Mouse (Mus musculus): ENCODE data around the gene Zbtb46. TPM values are rescaled to one million over a fixed set of nuclear protein-coding genes. Genes with fewer than 3 reads are reported as not detected.

Zbtb46 gene
- polyA plus RNA-seq, 1 experiment, result 7.7 TPM

DNA sequence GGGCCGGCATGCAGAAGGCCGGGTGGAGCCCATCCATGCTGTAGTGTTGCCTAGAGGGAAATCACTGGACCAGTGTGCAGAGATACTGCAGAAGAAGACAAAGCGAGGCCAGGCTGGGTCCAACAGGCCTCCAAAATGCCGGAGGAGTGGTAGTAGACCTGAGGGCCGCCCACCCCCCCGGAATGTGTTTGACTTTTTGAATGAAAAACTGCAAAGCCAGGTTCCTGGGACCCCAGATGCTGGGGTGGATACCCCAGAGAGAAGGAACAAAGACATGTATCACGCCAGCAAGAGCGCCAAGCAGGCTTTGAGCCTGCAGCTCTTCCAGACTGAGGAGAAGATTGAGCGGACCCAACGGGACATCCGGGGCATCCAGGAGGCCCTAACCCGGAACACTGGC is 79.4 kb downstream of the Zbtb46 start, which contains the start of gene Lime1:
Gene Lime1 (plus strand): TSS at position 301 of the 400 bp plus-strand sequence.
- Histone ChIP-seq H3K4me1 (ENCODE audit: control insufficient read depth, insufficient read depth, low read length) (no peaks in the 10 kb centered on the region), H3K36me3 (ENCODE audit: control insufficient read depth, insufficient read depth, low read length) (0 out of 2 replicates have a peak, but pooled peaks cover 3% of the 10 kb centered on the region), H3K27me3 (replicated peaks; ENCODE audit: control insufficient read depth, insufficient read depth, low read length) (no peaks in the 10 kb centered on the region), H3K27ac (ENCODE audit: insufficient read depth, low read depth, low read length) (no peak within 1 kb of the TSS), H3K4me3 (ENCODE audit: insufficient read depth, low read depth, low read length) (no peak within 1 kb of the TSS)
- TF ChIP-seq CTCF (conservative IDR thresholded peaks at IDR 0.05; ENCODE audit: insufficient read depth, insufficient read length, low read depth, low read length) (no peak), POLR2A (IDR thresholded peaks at IDR 0.05; ENCODE audit: low read depth, low read length) (no peak)
- no peak for DNase-seq
- WGBS, result 98% methylated on average over 12 of the region's 12 CpGs

DNA sequence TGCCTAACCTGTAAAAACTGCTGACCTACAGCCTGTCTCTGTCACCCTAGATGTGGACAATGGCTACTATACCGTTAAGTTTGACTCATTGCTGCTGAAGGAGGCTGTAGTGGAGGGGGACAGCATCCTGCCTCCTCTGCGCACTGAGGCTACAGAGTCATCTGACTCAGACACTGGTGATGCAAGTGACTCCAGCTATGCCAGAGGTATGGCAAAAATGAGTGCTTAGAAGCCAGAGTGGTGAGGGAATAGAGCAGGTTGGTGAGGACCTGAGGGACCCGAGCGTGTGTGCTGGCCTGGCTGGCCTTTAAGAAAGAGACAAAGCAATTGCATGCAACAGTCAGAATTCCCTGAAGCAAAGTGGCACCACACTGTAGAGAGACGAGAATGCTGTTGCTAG is 80.5 kb downstream of the Zbtb46 start:
- TF ChIP-seq POLR2A (IDR thresholded peaks at IDR 0.05; ENCODE audit: low read depth, low read length) (no peak), CTCF (conservative IDR thresholded peaks at IDR 0.05; ENCODE audit: insufficient read depth, insufficient read length, low read depth, low read length) (no peak)
- H3K4me1 ChIP-seq (ENCODE audit: control insufficient read depth, insufficient read depth, low read length), result no peaks in the 10 kb centered on the region
- H3K4me3 ChIP-seq (ENCODE audit: insufficient read depth, low read depth, low read length), result no peak overlapping the region
- 80% methylated on average over 5 of the region's 5 CpGs for WGBS
- H3K36me3 ChIP-seq (ENCODE audit: control insufficient read depth, insufficient read depth, low read length), result 0 out of 2 replicates have a peak, but pooled peaks cover 3% of the 10 kb centered on the region
- no peak for DNase-seq
- no peaks in the 10 kb centered on the region for H3K27me3 ChIP-seq (replicated peaks; ENCODE audit: control insufficient read depth, insufficient read depth, low read length)
- H3K27ac ChIP-seq (ENCODE audit: insufficient read depth, low read depth, low read length), result no peak overlapping the region

DNA sequence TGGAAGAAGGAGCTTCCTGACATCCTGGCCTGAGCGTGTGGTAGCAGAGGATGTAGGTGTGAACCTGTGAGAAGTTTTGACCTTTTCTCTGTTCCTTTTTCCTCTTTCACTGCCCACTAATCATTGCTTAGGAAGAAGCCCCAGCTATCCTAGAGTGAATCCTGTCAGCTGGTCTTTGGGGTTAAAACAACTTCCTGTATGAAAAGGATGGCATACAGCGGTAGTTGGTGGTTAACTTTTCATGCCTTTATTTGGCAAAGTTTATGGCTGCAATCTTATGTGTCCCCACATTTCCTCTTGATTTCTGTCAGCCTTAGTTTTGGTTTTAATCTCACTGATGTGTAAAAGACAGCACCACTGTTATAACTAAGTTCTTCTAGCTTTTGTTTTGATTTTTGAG is 82.0 kb downstream of the Zbtb46 start:
- Histone ChIP-seq H3K4me1 (ENCODE audit: control insufficient read depth, insufficient read depth, low read length) (no peaks in the 10 kb centered on the region), H3K4me3 (ENCODE audit: insufficient read depth, low read depth, low read length) (no peak overlapping the region), H3K27me3 (replicated peaks; ENCODE audit: control insufficient read depth, insufficient read depth, low read length) (no peaks in the 10 kb centered on the region), H3K36me3 (ENCODE audit: control insufficient read depth, insufficient read depth, low read length) (0 out of 2 replicates have a peak, but pooled peaks cover 3% of the 10 kb centered on the region), H3K27ac (ENCODE audit: insufficient read depth, low read depth, low read length) (no peak overlapping the region)
- 50% methylated on average over 2 of the region's 2 CpGs for WGBS
- no peak for TF ChIP-seq POLR2A (IDR thresholded peaks at IDR 0.05; ENCODE audit: low read depth, low read length)
- no peak for TF ChIP-seq CTCF (conservative IDR thresholded peaks at IDR 0.05; ENCODE audit: insufficient read depth, insufficient read length, low read depth, low read length)
- no peak for DNase-seq

DNA sequence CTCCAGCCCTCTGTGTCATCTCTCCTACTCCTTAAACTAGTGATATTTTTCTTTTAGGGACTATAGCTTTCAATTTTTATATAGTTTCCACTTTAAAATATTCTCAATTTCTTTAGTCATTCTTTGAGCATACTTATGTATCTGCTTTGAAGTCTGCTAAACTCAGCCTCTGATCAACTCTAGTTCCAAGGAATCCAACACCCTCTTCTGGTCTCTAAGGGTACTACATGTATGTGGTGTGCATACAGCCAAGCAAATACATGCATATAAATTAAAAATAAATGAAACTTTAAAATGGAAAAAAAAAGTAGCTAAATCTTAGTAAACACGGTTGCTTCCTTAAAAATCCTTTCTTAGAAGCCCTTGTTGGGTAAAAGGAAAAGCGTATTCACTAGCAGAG is 83.4 kb downstream of the Zbtb46 start:
- peak; percentile 41 for DNase-seq

DNA sequence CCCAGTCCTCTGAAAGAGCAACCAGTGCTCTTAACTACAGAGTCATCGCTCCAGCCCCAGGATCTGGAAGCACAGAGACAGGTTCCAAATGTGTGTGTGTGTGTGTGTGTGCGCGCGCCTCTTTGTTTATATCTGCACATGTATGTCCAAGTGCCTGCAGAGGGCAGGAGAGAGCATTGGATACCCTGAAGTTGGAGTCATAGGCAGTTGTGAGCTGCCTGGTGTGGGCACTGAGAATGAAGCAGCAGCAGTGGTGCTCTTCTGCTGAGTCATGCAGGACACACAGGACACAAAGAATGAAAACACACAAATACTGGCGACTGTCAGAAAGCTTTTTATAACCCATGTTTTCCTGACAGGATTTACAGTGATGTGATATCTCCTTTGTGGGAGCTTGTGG is 89.2 kb downstream of the Zbtb46 start:
- no peak for DNase-seq
- Histone ChIP-seq H3K27ac (ENCODE audit: insufficient read depth, low read depth, low read length) (no peak overlapping the region), H3K4me3 (ENCODE audit: insufficient read depth, low read depth, low read length) (no peak overlapping the region), H3K36me3 (ENCODE audit: control insufficient read depth, insufficient read depth, low read length) (no peaks in the 10 kb centered on the region; the same call in 1 of the 2 replicates), H3K4me1 (ENCODE audit: control insufficient read depth, insufficient read depth, low read length) (peaks cover 3% of the 10 kb centered on the region; the same call in 1 of the 2 replicates), H3K27me3 (replicated peaks; ENCODE audit: control insufficient read depth, insufficient read depth, low read length) (no peaks in the 10 kb centered on the region)
- WGBS, result 93% methylated on average over 5 of the region's 5 CpGs
- TF ChIP-seq CTCF (conservative IDR thresholded peaks at IDR 0.05; ENCODE audit: insufficient read depth, insufficient read length, low read depth, low read length) (0 out of 2 replicates have a peak, but pooled peaks have one; percentile 1), POLR2A (IDR thresholded peaks at IDR 0.05; ENCODE audit: low read depth, low read length) (no peak)

More for the DNA sequence above, 83.4 kb downstream of the Zbtb46 start:
- TF ChIP-seq POLR2A (IDR thresholded peaks at IDR 0.05; ENCODE audit: low read depth, low read length), result no peak
- no peak for TF ChIP-seq CTCF (conservative IDR thresholded peaks at IDR 0.05; ENCODE audit: insufficient read depth, insufficient read length, low read depth, low read length)
- WGBS, result 93% methylated on average over 2 of the region's 2 CpGs
- H3K4me3 ChIP-seq (ENCODE audit: insufficient read depth, low read depth, low read length), result no peak overlapping the region
- no peak overlapping the region for H3K27ac ChIP-seq (ENCODE audit: insufficient read depth, low read depth, low read length)
- 0 out of 2 replicates have a peak, but pooled peaks cover 3% of the 10 kb centered on the region for H3K36me3 ChIP-seq (ENCODE audit: control insufficient read depth, insufficient read depth, low read length)
- no peaks in the 10 kb centered on the region for H3K4me1 ChIP-seq (ENCODE audit: control insufficient read depth, insufficient read depth, low read length)
- H3K27me3 ChIP-seq (replicated peaks; ENCODE audit: control insufficient read depth, insufficient read depth, low read length), result no peaks in the 10 kb centered on the region

DNA sequence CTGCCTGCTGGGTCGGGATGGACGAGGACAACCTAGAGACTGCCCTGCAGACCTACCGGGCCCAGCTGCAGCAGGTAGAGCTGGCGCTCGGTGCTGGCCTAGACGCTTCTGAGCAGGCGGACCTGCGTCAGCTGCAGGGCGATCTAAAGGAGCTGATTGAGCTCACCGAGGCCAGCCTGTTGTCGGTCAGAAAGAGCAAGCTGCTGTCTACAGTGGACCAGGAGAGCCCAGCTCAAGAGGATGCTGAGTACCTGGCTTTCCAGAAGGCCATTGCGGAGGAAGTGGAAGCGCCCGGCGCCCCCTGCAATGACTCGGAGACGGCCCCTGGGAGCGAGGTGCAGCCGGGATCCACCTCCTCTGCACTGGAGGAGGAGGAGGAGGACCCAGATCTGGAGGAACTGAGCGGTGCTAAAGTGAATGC is 93.6 kb downstream of the Zbtb46 start:
- Histone ChIP-seq H3K36me3 (ENCODE audit: control insufficient read depth, insufficient read depth, low read length) (peaks cover under 1% of the 10 kb centered on the region; the same call in 1 of the 2 replicates), H3K4me1 (ENCODE audit: control insufficient read depth, insufficient read depth, low read length) (peaks cover 6% of the 10 kb centered on the region; the same call in 1 of the 2 replicates), H3K4me3 (ENCODE audit: insufficient read depth, low read depth, low read length) (peak overlapping the region; percentile 75), H3K27me3 (replicated peaks; ENCODE audit: control insufficient read depth, insufficient read depth, low read length) (no peaks in the 10 kb centered on the region), H3K27ac (ENCODE audit: insufficient read depth, low read depth, low read length) (peak overlapping the region; percentile 86)
- under 1% methylated on average over 20 of the region's 20 CpGs for WGBS
- no peak for DNase-seq
- no peak for TF ChIP-seq POLR2A (IDR thresholded peaks at IDR 0.05; ENCODE audit: low read depth, low read length)
- no peak for TF ChIP-seq CTCF (conservative IDR thresholded peaks at IDR 0.05; ENCODE audit: insufficient read depth, insufficient read length, low read depth, low read length)

DNA sequence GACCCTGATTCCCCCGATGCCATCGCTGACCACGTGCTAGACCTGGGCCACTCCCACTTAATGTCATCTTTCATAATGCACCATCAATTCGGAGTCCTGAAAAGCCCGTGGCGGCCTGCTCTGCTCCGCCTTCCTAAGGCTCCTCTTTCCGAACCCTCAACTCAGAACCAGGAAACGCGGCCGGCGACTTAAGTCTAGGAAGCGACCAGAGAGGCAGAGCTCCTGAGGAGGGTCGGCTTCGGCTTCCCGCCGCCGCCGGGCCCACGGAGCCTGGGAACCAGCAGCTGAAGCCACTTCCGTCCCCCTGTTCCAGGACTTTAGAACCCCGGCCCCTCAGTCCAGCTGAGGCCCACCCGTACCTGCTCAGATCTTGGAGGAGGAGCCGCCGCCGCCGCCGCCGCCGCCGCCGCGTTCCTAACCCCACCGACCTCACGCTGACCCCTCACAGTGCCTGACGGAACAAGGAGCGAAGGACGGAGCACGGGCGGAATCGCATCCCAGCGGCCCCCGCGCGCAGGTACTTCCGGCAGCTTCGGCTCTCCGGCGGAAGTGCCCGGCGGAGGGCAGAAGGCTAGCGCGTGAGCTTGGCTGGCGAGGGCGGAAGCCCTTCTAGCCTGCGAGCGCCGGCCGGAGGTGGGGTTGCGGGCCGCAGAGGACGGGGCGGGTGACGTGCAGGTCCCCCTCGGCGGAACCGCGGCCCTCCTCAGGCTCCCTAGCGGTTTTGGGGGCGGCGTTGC is 94.2 kb downstream of the Zbtb46 start, which contains the start of the genes Zgpat and Arfrp1:
Gene Zgpat (plus strand): TSS at position 69 of the 737 bp plus-strand sequence.
Gene Arfrp1 (minus strand): TSS at position 545 of the 737 bp plus-strand sequence.
- under 1% methylated on average over 71 of the region's 71 CpGs for WGBS
- Histone ChIP-seq H3K36me3 (ENCODE audit: control insufficient read depth, insufficient read depth, low read length) (peaks cover 2% of the 10 kb centered on the region; the same call in 1 of the 2 replicates), H3K27me3 (replicated peaks; ENCODE audit: control insufficient read depth, insufficient read depth, low read length) (no peaks in the 10 kb centered on the region), H3K4me3 (ENCODE audit: insufficient read depth, low read depth, low read length) (peak within 1 kb of the TSS; percentile 75), H3K27ac (ENCODE audit: insufficient read depth, low read depth, low read length) (peak within 1 kb of the TSS; percentile 86), H3K4me1 (ENCODE audit: control insufficient read depth, insufficient read depth, low read length) (peaks cover 6% of the 10 kb centered on the region; the same call in 1 of the 2 replicates)
- TF ChIP-seq CTCF (conservative IDR thresholded peaks at IDR 0.05; ENCODE audit: insufficient read depth, insufficient read length, low read depth, low read length), result no peak
- TF ChIP-seq POLR2A (IDR thresholded peaks at IDR 0.05; ENCODE audit: low read depth, low read length), result no peak
- DNase-seq, result peak; percentile 94

All from kidney, adult 2 months (tissue).